Mouse (Mus musculus) limb, embryonic 11.5 days (tissue): ENCODE measurements around the gene Pdrg1. TPM values are rescaled to one million over a fixed set of nuclear protein-coding genes. Genes with fewer than 3 reads are reported as not detected.

Source experiments
- ATAC-seq: fragments of 200-750 bp; cut with Nextera tagmentation; 2 replicates; pipeline ENCODE4 v1.8.0; 2017; ENCODE audit warnings: low read depth; ENCODE audit not compliant: insufficient number of reproducible peaks, low FRiP score, low TSS enrichment
- DNase-seq: peaks from one replicate; pipeline ENCODE4 v3.0.0-alpha.2; 2015; ENCODE audit warnings: low spot score
- H3K27ac ChIP-seq: fragments of 300-500 bp; sonication (generic); replicated peaks from 2 replicates; pipeline ENCODE4 v1.5.1; 2014; ENCODE audit warnings: low read depth, mild to moderate bottlenecking, low read length
- H3K27me3 ChIP-seq: fragments of 300-500 bp; sonication (generic); 2 replicates; pipeline ENCODE4 v1.6.1; 2014; ENCODE audit warnings: mild to moderate bottlenecking, low read length, mixed read lengths; ENCODE audit not compliant: control insufficient read depth, insufficient read depth
- H3K36me3 ChIP-seq: fragments of 300-500 bp; sonication (generic); 2 replicates; pipeline ENCODE4 v1.6.1; 2014; ENCODE audit warnings: mild to moderate bottlenecking, low read length, moderate library complexity, mixed read lengths; ENCODE audit not compliant: control insufficient read depth, insufficient read depth
- H3K4me1 ChIP-seq: fragments of 300-500 bp; sonication (generic); 2 replicates; pipeline ENCODE4 v1.6.1; 2014; ENCODE audit warnings: low read length, mixed read lengths; ENCODE audit not compliant: control insufficient read depth, insufficient read depth
- H3K4me2 ChIP-seq: fragments of 300-500 bp; sonication (generic); 2 replicates; pipeline ENCODE4 v1.6.1; 2014; ENCODE audit warnings: low read depth, mild to moderate bottlenecking, moderate library complexity; ENCODE audit not compliant: severe bottlenecking
- H3K4me3 ChIP-seq: fragments of 300-500 bp; sonication (generic); 2 replicates; pipeline ENCODE4 v1.5.1; 2014; ENCODE audit warnings: low read depth, low read length
- H3K9ac ChIP-seq: fragments of 300-500 bp; sonication (generic); 2 replicates; pipeline ENCODE4 v1.6.1; 2014; ENCODE audit warnings: mild to moderate bottlenecking, low read length
- H3K9me3 ChIP-seq: fragments of 300-500 bp; sonication (generic); 2 replicates; pipeline ENCODE4 v1.6.1; 2016; ENCODE audit warnings: low read length; ENCODE audit not compliant: control insufficient read depth
- WGBS: fragments of 180-500 bp; shearing (Covaris S2); extraction: QIAGEN DNeasy Blood & Tissue Kit; methylation state at CpG from one replicate; pipeline ENCODE4 v1.1.7; 2014; 5-methylcytosine and 5-hydroxymethylcytosine counted together
- polyA plus RNA-seq: library from polyadenylated mRNA; unstranded; fragments of >200 nt; fragmentation: Nextera tagmentation; extraction: Ambion mirVana; gene quantifications from 2 replicates; pipeline ENCODE4 v1.2.1, GENCODE M21; 2014

The Pdrg1 gene
- 59.0 and 63.0 TPM in 2 replicates for polyA plus RNA-seq

DNA sequence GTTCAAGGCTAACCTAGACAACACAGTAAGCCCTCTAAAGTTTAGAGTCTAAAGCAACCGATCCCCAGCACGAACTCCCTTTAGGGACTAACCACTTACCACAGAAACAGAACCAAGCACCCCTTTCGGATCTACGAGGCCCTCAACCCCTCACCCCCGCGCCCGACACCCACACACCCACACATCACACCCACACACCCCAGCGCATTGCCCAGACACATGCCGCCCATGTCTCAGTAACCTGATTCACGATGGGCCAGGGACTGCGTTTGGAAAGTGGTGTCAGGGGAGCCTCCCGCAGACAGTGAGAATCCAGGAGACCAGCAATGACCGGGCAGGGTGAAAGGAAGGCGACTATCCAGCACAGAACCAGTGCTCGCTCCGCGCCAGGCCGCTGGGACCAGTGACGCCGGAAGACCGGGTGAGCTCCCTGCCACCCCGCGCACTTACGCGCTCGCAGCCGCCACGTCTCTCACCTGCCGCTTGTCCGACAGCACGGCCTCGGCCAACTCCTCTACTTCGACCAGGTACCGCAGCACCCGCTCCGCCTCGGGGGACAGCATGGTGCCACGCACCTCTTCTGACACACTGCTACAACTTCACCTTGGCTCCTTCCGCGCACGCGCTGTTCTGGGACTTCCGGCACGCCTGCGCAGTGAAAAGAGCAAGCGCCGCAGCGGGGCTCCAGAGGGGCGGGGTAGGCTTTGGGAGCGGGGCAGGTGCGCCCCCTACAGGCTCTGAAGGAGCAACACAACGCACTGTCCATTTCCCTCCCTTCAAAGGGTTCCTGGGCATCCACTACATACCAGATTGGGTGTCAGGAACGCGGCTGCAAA is at the start of gene Pdrg1:
TSS of gene Pdrg1 (minus strand) at position 670 of the 836 bp plus-strand sequence.
- no peaks in the 10 kb centered on the region for H3K9me3 ChIP-seq
- no peaks in the 10 kb centered on the region for H3K27me3 ChIP-seq
- WGBS: under 1% methylated on average over 54 of the region's 54 CpGs
- DNase-seq: peak; percentile 96
- H3K4me1 ChIP-seq: 0 out of 2 replicates have a peak, but pooled peaks cover 6% of the 10 kb centered on the region
- peak within 1 kb of the TSS; percentile 80 for H3K9ac ChIP-seq
- peak; percentile 82 for ATAC-seq
- peak within 1 kb of the TSS; percentile 82 for H3K4me2 ChIP-seq
- peak within 1 kb of the TSS; percentile 91 for H3K4me3 ChIP-seq
- peaks cover 2% of the 10 kb centered on the region for H3K36me3 ChIP-seq
- H3K27ac ChIP-seq: no peak within 1 kb of the TSS

GRCm38 (mm10) chr2:153064190-153064970 is 49.2 kb upstream of the Pdrg1 start:
- no peaks in the 10 kb centered on the region for H3K36me3 ChIP-seq
- no peak overlapping the region for H3K9ac ChIP-seq
- ATAC-seq: no peak
- no peak overlapping the region for H3K4me2 ChIP-seq
- H3K4me3 ChIP-seq: no peak overlapping the region
- no peaks in the 10 kb centered on the region for H3K4me1 ChIP-seq
- H3K27me3 ChIP-seq: peaks cover 12% of the 10 kb centered on the region
- H3K27ac ChIP-seq: no peak overlapping the region
- 74% methylated on average over 9 of the region's 9 CpGs for WGBS
- H3K9me3 ChIP-seq: no peaks in the 10 kb centered on the region
- no peak for DNase-seq

GRCm38 (mm10) chr2:153063394-153063793 is 48.2 kb upstream of the Pdrg1 start:
- Histone ChIP-seq H3K9ac (no peak overlapping the region), H3K4me2 (no peak overlapping the region), H3K4me3 (no peak overlapping the region), H3K27me3 (peaks cover 6% of the 10 kb centered on the region; the same call in 1 of the 2 replicates), H3K27ac (no peak overlapping the region), H3K36me3 (no peaks in the 10 kb centered on the region), H3K4me1 (no peaks in the 10 kb centered on the region), H3K9me3 (no peaks in the 10 kb centered on the region)
- no peak for ATAC-seq
- 54% methylated on average over 3 of the region's 3 CpGs for WGBS
- no peak for DNase-seq

DNA sequence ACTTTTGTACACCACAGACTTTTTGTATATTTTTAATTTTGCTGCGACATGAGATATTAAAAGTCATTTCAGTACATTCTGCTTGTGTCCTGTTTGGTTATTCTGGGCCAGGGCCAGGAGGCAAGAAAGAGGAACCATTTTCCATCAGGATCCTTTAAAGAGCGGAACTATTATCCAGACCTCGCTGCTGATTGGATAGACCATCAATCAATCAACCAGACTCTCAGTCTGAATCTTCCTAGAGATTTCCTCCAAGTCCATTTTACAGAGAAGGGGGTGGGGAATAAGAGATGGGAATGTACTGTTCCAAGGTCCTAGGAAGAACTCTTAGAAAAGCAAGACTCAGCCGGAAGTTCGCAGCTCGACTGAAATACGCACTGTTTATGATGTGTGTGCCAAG is 45.0 kb upstream of the Pdrg1 start:
- Histone ChIP-seq H3K36me3 (no peaks in the 10 kb centered on the region), H3K4me3 (no peak overlapping the region), H3K4me1 (no peaks in the 10 kb centered on the region), H3K9me3 (no peaks in the 10 kb centered on the region), H3K27ac (no peak overlapping the region), H3K4me2 (no peak overlapping the region), H3K27me3 (no peaks in the 10 kb centered on the region), H3K9ac (no peak overlapping the region)
- no peak for ATAC-seq
- 93% methylated on average over 7 of the region's 7 CpGs for WGBS
- DNase-seq: no peak

DNA sequence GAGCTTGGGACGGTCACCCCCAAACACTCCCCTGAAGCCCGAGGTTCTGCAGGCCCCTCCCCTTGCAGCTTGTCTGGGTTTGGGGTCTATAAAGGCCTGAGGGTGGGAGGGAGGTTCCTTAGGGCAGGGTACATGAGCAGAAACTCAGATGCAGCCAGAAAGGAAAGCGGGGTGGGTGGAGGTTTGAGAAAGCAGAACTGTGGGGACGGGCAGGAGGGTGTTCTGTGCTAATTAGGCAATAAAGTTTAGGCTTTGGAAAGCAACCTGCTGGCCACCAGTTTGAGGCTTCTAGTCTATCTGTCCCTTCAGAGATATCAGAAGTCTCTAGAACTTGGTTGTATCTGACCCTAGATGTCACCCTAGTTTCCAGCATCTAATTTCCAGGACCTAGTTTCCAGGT is 43.1 kb upstream of the Pdrg1 start:
- Histone ChIP-seq H3K9ac (no peak overlapping the region), H3K27ac (no peak overlapping the region), H3K4me3 (no peak overlapping the region), H3K4me2 (no peak overlapping the region), H3K9me3 (no peaks in the 10 kb centered on the region), H3K27me3 (peaks cover under 1% of the 10 kb centered on the region), H3K36me3 (no peaks in the 10 kb centered on the region), H3K4me1 (no peaks in the 10 kb centered on the region)
- DNase-seq (no peak), ATAC-seq (no peak)
- WGBS: 47% methylated on average over 4 of the region's 4 CpGs

DNA sequence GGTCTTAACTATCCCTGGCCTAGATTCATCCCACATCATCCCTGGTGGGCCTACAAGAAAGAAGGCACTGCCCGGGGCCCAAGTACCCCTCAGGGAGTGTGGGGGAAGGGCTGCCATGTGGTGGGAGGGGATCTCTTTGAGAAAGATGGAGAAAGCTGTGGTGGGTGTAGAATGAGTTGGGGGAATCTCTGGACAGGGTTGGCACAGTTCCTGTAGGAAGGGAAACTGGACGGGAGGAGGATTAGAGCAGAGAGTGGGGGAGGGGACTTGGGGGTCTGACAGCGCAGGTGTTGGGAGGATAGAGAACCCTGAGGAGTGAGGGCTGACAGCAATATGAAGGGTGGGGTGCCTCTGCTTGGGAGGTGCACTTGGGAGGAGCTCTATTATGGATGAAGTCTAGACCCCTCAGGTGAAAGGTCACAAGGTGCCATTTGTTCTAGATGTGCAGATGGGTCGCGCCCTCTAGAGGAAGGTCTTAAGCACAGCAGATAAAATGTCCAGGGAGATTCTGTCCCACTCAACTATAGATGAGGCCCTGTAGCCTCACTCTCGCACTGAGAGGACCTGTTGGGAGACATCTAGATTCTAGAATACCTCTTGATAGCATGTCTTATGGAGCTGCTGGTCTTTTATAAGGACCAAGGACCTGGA is 40.2 kb upstream of the Pdrg1 start:
- no peak overlapping the region for H3K27ac ChIP-seq
- DNase-seq (no peak), ATAC-seq (no peak)
- no peaks in the 10 kb centered on the region for H3K9me3 ChIP-seq
- no peak overlapping the region for H3K4me3 ChIP-seq
- H3K36me3 ChIP-seq: no peaks in the 10 kb centered on the region
- H3K27me3 ChIP-seq: peaks cover 20% of the 10 kb centered on the region
- no peaks in the 10 kb centered on the region for H3K4me1 ChIP-seq
- WGBS: 51% methylated on average over 6 of the region's 6 CpGs
- H3K9ac ChIP-seq: no peak overlapping the region
- no peak overlapping the region for H3K4me2 ChIP-seq

DNA sequence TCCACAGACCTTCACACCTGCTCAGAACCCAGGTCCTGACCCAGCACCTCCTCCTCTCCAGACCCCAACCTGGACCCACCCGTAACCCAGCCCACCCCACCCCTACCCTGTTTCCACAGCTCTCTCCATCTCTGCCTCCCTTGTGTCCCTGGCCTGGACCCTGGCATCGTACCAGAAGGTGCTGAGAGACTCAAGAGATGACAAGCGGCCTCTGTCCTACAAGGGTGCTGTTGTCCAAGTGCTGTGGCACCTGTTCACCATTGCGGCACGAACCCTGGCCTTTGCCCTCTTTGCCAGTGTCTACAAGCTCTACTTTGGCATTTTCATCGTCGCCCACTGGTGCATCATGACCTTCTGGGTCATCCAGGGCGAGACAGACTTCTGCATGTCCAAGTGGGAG is 38.7 kb upstream of the Pdrg1 start:
- no peak for DNase-seq
- Histone ChIP-seq H3K4me3 (no peak overlapping the region), H3K9ac (no peak overlapping the region), H3K27ac (no peak overlapping the region), H3K36me3 (no peaks in the 10 kb centered on the region), H3K4me1 (no peaks in the 10 kb centered on the region), H3K9me3 (no peaks in the 10 kb centered on the region), H3K4me2 (no peak overlapping the region), H3K27me3 (peaks cover 20% of the 10 kb centered on the region)
- ATAC-seq: no peak
- WGBS: 89% methylated on average over 8 of the region's 8 CpGs

GRCm38 (mm10) chr2:153052700-153053351 is 37.6 kb upstream of the Pdrg1 start:
- Histone ChIP-seq H3K4me2 (no peak overlapping the region), H3K9me3 (no peaks in the 10 kb centered on the region), H3K36me3 (no peaks in the 10 kb centered on the region), H3K4me3 (no peak overlapping the region), H3K4me1 (no peaks in the 10 kb centered on the region), H3K9ac (no peak overlapping the region), H3K27me3 (peaks cover 20% of the 10 kb centered on the region), H3K27ac (no peak overlapping the region)
- WGBS: 6% methylated on average over 30 of the region's 30 CpGs
- no peak for DNase-seq
- no peak for ATAC-seq
